Mouse (Mus musculus): ENCODE results near the gene 4930518I15Rik.

DNA sequence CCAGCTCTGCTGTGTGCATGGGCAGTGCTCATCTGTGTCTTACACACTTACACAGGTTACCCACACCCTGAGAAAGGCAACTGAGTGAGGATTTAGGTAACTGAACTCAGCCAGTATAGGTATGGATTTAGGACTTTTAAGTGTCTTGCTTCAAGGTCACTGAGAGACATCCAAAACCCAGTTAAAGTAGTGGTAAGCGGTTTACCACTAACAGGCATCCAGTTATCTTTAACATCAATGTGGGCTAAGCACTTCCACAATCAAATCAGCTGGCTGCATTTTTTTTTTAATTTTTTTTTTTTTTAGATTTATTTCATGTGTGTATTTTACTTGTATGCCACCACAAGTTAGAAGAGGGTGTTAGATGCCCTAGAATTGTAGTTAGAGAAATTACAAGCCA lies 1.4 kb downstream of the 4930518I15Rik start:
- TF ChIP-seq CTCF (IDR thresholded peaks at IDR 0.05; ENCODE audit: low read depth) = no peak
- TF ChIP-seq EP300 (IDR thresholded peaks at IDR 0.05; ENCODE audit: low read depth) = no peak

Measured in heart, postnatal 0 days (tissue).